ENCODE assay signal across 10 mouse cellular contexts in genomic region chr7:28290165-28290564, GRCm38 (mm10). TPM values are rescaled to one million over a fixed set of nuclear protein-coding genes. Genes with fewer than 3 reads are reported as not detected.
DNase-seq lines count a peak whose midpoint lies in the region; ATAC-seq lines count a peak whose summit lies in the region.
"Had no signal": no experiment of that assay in that cellular context is flagged by ENCODE, and none has a peak within 500 bp of the region (broad histone marks: within the 10 kb centered on the region; RNA-seq: fewer than 3 reads in every experiment).

No protein-coding gene starts in this region.

- under 1% methylated on average over 18 of the region's 18 CpGs for WGBS in kidney, embryonic 16.5 days
- 1% methylated on average over 18 of the region's 18 CpGs for WGBS in hindbrain, embryonic 11.5 days
- WGBS in midbrain, embryonic 15.5 days: 1% methylated on average over 16 of the region's 18 CpGs

- ATAC-seq in kidney, embryonic 16.5 days (ENCODE audit: low FRiP score, low TSS enrichment): no peak
- ATAC-seq in hindbrain, embryonic 11.5 days (ENCODE audit: low FRiP score): peak; percentile 19
- ATAC-seq in midbrain, embryonic 15.5 days (replicated peaks): 0 out of 2 replicates have a peak, but pooled peaks have one; percentile 8
- ATAC-seq in cerebellum, adult (ENCODE audit: insufficient number of reproducible peaks, low FRiP score, low TSS enrichment): no peak

- H3K36me3 ChIP-seq in kidney, embryonic 16.5 days (ENCODE audit: insufficient read depth, low read length): no peaks in the 10 kb centered on the region
- no peaks in the 10 kb centered on the region for H3K36me3 ChIP-seq in hindbrain, embryonic 11.5 days (ENCODE audit: control insufficient read depth, insufficient read depth, low read length)
- H3K36me3 ChIP-seq in midbrain, embryonic 15.5 days (replicated peaks): no peaks in the 10 kb centered on the region

- no peak for DNase-seq in kidney, postnatal 14 days
- peak; percentile 11 for DNase-seq in brain, adult 2 months (ENCODE audit: low read depth, low spot score)
- DNase-seq in hindbrain, embryonic 11.5 days (ENCODE audit: low spot score): peak; percentile 55
- no peak for DNase-seq in gastrocnemius, adult 8-10 months (ENCODE audit: low spot score in 2 of 2)
- no peak for DNase-seq in adrenal gland, adult 8-10 months

- H3K9me3 ChIP-seq in kidney, embryonic 16.5 days (ENCODE audit: low read length): no peaks in the 10 kb centered on the region
- no peaks in the 10 kb centered on the region for H3K9me3 ChIP-seq in hindbrain, embryonic 11.5 days (ENCODE audit: control insufficient read depth, low read length)
- no peaks in the 10 kb centered on the region for H3K9me3 ChIP-seq in midbrain, embryonic 15.5 days

- H3K27me3 ChIP-seq in kidney, embryonic 16.5 days (ENCODE audit: insufficient read depth, low read length): peaks cover 68% of the 10 kb centered on the region
- peaks cover 21% of the 10 kb centered on the region for H3K27me3 ChIP-seq in hindbrain, embryonic 11.5 days (ENCODE audit: control insufficient read depth, insufficient read depth, low read length)
- peaks cover 38% of the 10 kb centered on the region for H3K27me3 ChIP-seq in midbrain, embryonic 15.5 days (replicated peaks)

- peak overlapping the region; percentile 56 for H3K4me2 ChIP-seq in kidney, embryonic 16.5 days (replicated peaks; ENCODE audit: low read depth, low read length)
- H3K4me2 ChIP-seq in hindbrain, embryonic 11.5 days (replicated peaks; ENCODE audit: low read depth, low read length): peak overlapping the region; percentile 41
- peak overlapping the region; percentile 49 for H3K4me2 ChIP-seq in midbrain, embryonic 15.5 days

- no peak overlapping the region for H3K27ac ChIP-seq in kidney, embryonic 16.5 days (ENCODE audit: low read length)
- no peak overlapping the region for H3K27ac ChIP-seq in hindbrain, embryonic 11.5 days (ENCODE audit: low read depth, low read length)
- no peak overlapping the region for H3K27ac ChIP-seq in midbrain, embryonic 15.5 days

- peak overlapping the region; percentile 39 for H3K4me3 ChIP-seq in kidney, embryonic 16.5 days (ENCODE audit: low read length)
- peak overlapping the region; percentile 24; the same call in 1 of the 2 replicates for H3K4me3 ChIP-seq in hindbrain, embryonic 11.5 days (ENCODE audit: low read depth, low read length)
- peak overlapping the region; percentile 29 for H3K4me3 ChIP-seq in midbrain, embryonic 15.5 days

- peaks cover 11% of the 10 kb centered on the region for H3K4me1 ChIP-seq in kidney, embryonic 16.5 days (ENCODE audit: insufficient read depth, low read length)
- H3K4me1 ChIP-seq in hindbrain, embryonic 11.5 days (replicated peaks; ENCODE audit: control insufficient read depth, insufficient read depth, low read length): no peaks in the 10 kb centered on the region; the same call in 1 of the 2 replicates
- peaks cover 24% of the 10 kb centered on the region for H3K4me1 ChIP-seq in midbrain, embryonic 15.5 days

- peak overlapping the region; percentile 12; the same call in 1 of the 2 replicates for H3K9ac ChIP-seq in kidney, embryonic 16.5 days (replicated peaks; ENCODE audit: low read length)
- no peak overlapping the region for H3K9ac ChIP-seq in hindbrain, embryonic 11.5 days (ENCODE audit: low read depth, low read length)
- H3K9ac ChIP-seq in midbrain, embryonic 15.5 days: no peak overlapping the region

RNA-seq across cellular contexts. Expression of gene Selenov, which starts 0.8 kb away (rescaled TPM):
- 0.41 and 0.74 TPM in 2 replicates for polyA plus RNA-seq in kidney, embryonic 16.5 days (2015; fragmentation: Nextera tagmentation; extraction: Ambion mirVana)
- polyA plus RNA-seq in hindbrain, embryonic 11.5 days (2014; fragmentation: Nextera tagmentation; extraction: Ambion mirVana): 0.46 and 0.52 TPM in 2 replicates
- polyA plus RNA-seq in midbrain, embryonic 15.5 days (2015; fragmentation: Nextera tagmentation; extraction: Ambion mirVana): 0.92 and 1.3 TPM in 2 replicates
- total RNA-seq in gastrocnemius, adult 8-10 months (2022): not detected
- total RNA-seq in adrenal gland, adult 8-10 months (2022): under 1 TPM in 1 of 4 experiments, not detected in 3; 0.28 TPM
- total RNA-seq: hematopoietic stem cell, adult 5-6 weeks had no signal
- polyA plus RNA-seq: spleen, adult 2 months had no signal

RNA-seq across cellular contexts. Expression of gene Dll3, which starts 11.9 kb away (rescaled TPM):
- 0.50 and 0.68 TPM in 2 replicates for polyA plus RNA-seq in kidney, embryonic 16.5 days (2015; fragmentation: Nextera tagmentation; extraction: Ambion mirVana)
- polyA plus RNA-seq in hindbrain, embryonic 11.5 days (2014; fragmentation: Nextera tagmentation; extraction: Ambion mirVana): 77.4 and 86.1 TPM in 2 replicates
- polyA plus RNA-seq in midbrain, embryonic 15.5 days (2015; fragmentation: Nextera tagmentation; extraction: Ambion mirVana): 22.6 and 23.1 TPM in 2 replicates
- total RNA-seq in gastrocnemius, adult 8-10 months (2022): not detected
- under 1 TPM; 0.14 to 0.62 (median 0.40) TPM for total RNA-seq in adrenal gland, adult 8-10 months (2022)
- total RNA-seq: hematopoietic stem cell, adult 5-6 weeks had no signal
- polyA plus RNA-seq: spleen, adult 2 months had no signal

RNA-seq across cellular contexts. Expression of gene Eid2b, which starts 12.6 kb away (rescaled TPM):
- polyA plus RNA-seq in kidney, embryonic 16.5 days (2015; fragmentation: Nextera tagmentation; extraction: Ambion mirVana): 9.2 and 9.9 TPM in 2 replicates
- polyA plus RNA-seq in hindbrain, embryonic 11.5 days (2014; fragmentation: Nextera tagmentation; extraction: Ambion mirVana): 17.4 and 19.0 TPM in 2 replicates
- 44.1 and 45.1 TPM in 2 replicates for polyA plus RNA-seq in midbrain, embryonic 15.5 days (2015; fragmentation: Nextera tagmentation; extraction: Ambion mirVana)
- total RNA-seq in gastrocnemius, adult 8-10 months (2022): 1 to 10 TPM; 5.1 to 7.2 (median 6.3) TPM
- total RNA-seq in adrenal gland, adult 8-10 months (2022): 10 to 100 TPM; 17.2 to 19.9 (median 18.7) TPM

RNA-seq across cellular contexts. Expression of gene Timm50, which starts 21.7 kb away (rescaled TPM):
- polyA plus RNA-seq in kidney, embryonic 16.5 days (2015; fragmentation: Nextera tagmentation; extraction: Ambion mirVana): 162 and 169 TPM in 2 replicates
- polyA plus RNA-seq in hindbrain, embryonic 11.5 days (2014; fragmentation: Nextera tagmentation; extraction: Ambion mirVana): 189 and 201 TPM in 2 replicates
- 129 and 136 TPM in 2 replicates for polyA plus RNA-seq in midbrain, embryonic 15.5 days (2015; fragmentation: Nextera tagmentation; extraction: Ambion mirVana)
- total RNA-seq in gastrocnemius, adult 8-10 months (2022): 10 to 100 TPM; 39.4 to 49.9 (median 45.0) TPM
- total RNA-seq in adrenal gland, adult 8-10 months (2022): 10 to 100 TPM; 68.5 to 83.7 (median 71.2) TPM

RNA-seq across cellular contexts. Expression of gene Eid2, which starts 22.5 kb away (rescaled TPM):
- polyA plus RNA-seq in kidney, embryonic 16.5 days (2015; fragmentation: Nextera tagmentation; extraction: Ambion mirVana): 0.85 and 1.2 TPM in 2 replicates
- 7.2 and 12.7 TPM in 2 replicates for polyA plus RNA-seq in hindbrain, embryonic 11.5 days (2014; fragmentation: Nextera tagmentation; extraction: Ambion mirVana)
- 16.4 and 21.0 TPM in 2 replicates for polyA plus RNA-seq in midbrain, embryonic 15.5 days (2015; fragmentation: Nextera tagmentation; extraction: Ambion mirVana)
- total RNA-seq in gastrocnemius, adult 8-10 months (2022): 1 to 10 TPM; 5.6 to 5.9 (median 5.8) TPM
- 10 to 100 TPM; 22.6 to 28.2 (median 24.6) TPM for total RNA-seq in adrenal gland, adult 8-10 months (2022)

Comparison
In these comparisons a context has a peak if more than half of its experiments do, and no peak if none do; other contexts are left out.
1. ATAC-seq: peak in hindbrain, embryonic 11.5 days (single experiment) and midbrain, embryonic 15.5 days (single experiment); none in kidney, embryonic 16.5 days (single experiment) and cerebellum, adult (single experiment).
2. DNase-seq: peak in brain, adult 2 months (single experiment) and hindbrain, embryonic 11.5 days (single experiment); none in kidney, postnatal 14 days (single experiment), gastrocnemius, adult 8-10 months (0 of 2) and adrenal gland, adult 8-10 months (single experiment).
3. RNA of gene Dll3, which starts 11.9 kb away (polyA plus RNA-seq): 77.4 to 86.1 TPM in hindbrain, embryonic 11.5 days and 22.6 to 23.1 TPM in midbrain, embryonic 15.5 days; 0.50 to 0.68 TPM in kidney, embryonic 16.5 days; every median in the first group is over 10 times any median in the second.
4. Peak in every context shown above with its lines, with median percentiles within 50 percentile points of each other: H3K4me2 ChIP-seq and H3K4me3 ChIP-seq.